ENCODE assay signal across 11 mouse cellular contexts in genomic region chr2:152784640-152785039, GRCm38 (mm10). TPM values are rescaled to one million over a fixed set of nuclear protein-coding genes. Genes with fewer than 3 reads are reported as not detected.
A peak's percentile ranks its signal among the peaks of the same experiment; 100 is the strongest.
DNase-seq lines count a peak whose midpoint lies in the region; ATAC-seq and TF ChIP-seq lines count a peak whose summit lies in the region.
"Had no signal": no experiment of that assay in that cellular context is flagged by ENCODE, and none has a peak within 500 bp of the region (broad histone marks: within the 10 kb centered on the region; RNA-seq: fewer than 3 reads in every experiment).

No protein-coding gene starts in this region.

- 0 out of 2 replicates have a peak, but pooled peaks have one; percentile 19 for ATAC-seq in intestine, postnatal 0 days
- ATAC-seq in intestine, embryonic 15.5 days: no peak
- no peak for ATAC-seq in hindbrain, embryonic 16.5 days

- H3K4me1 ChIP-seq in intestine, postnatal 0 days (replicated peaks; ENCODE audit: control insufficient read depth, insufficient read depth, low read length): no peaks in the 10 kb centered on the region
- peaks cover 30% of the 10 kb centered on the region for H3K4me1 ChIP-seq in intestine, embryonic 15.5 days (replicated peaks)
- H3K4me1 ChIP-seq in cortical plate, adult 2 months (ENCODE audit: control insufficient read depth, insufficient read depth, low read length): peaks cover 34% of the 10 kb centered on the region
- peaks cover 5% of the 10 kb centered on the region for H3K4me1 ChIP-seq in hindbrain, embryonic 16.5 days (ENCODE audit: control insufficient read depth, insufficient read depth, low read depth, low read length)

- H3K9ac ChIP-seq in intestine, postnatal 0 days (ENCODE audit: low read depth, low read length): no peak overlapping the region
- no peak overlapping the region for H3K9ac ChIP-seq in intestine, embryonic 15.5 days
- H3K9ac ChIP-seq in hindbrain, embryonic 16.5 days (ENCODE audit: low read depth, low read length): no peak overlapping the region

- peak; percentile 84 for DNase-seq in lung, postnatal 36 days
- DNase-seq in frontal cortex, adult 2 months (ENCODE audit: extremely low spot score in 1 of 2, low spot score in 1 of 2): no peak
- DNase-seq in gastrocnemius, postnatal 14 days: no peak
- no peak for DNase-seq in frontal cortex, postnatal 10 days (ENCODE audit: low spot score in 2 of 2)
- DNase-seq: thymus, postnatal 4 days had no signal

- 69% methylated on average over 8 of the region's 8 CpGs for WGBS in intestine, postnatal 0 days
- WGBS in intestine, embryonic 15.5 days: 91% methylated on average over 8 of the region's 8 CpGs
- 95% methylated on average over 8 of the region's 8 CpGs for WGBS in hindbrain, embryonic 16.5 days

- no peak overlapping the region for H3K4me2 ChIP-seq in intestine, postnatal 0 days (replicated peaks; ENCODE audit: low read depth)
- H3K4me2 ChIP-seq in intestine, embryonic 15.5 days (replicated peaks): no peak overlapping the region
- no peak overlapping the region for H3K4me2 ChIP-seq in hindbrain, embryonic 16.5 days (ENCODE audit: low read length)

- TF ChIP-seq CTCF in intestine, postnatal 0 days (IDR thresholded peaks at IDR 0.05; ENCODE audit: low read depth): no peak
- no peak for TF ChIP-seq CTCF in cortical plate, adult 2 months (IDR thresholded peaks at IDR 0.05; ENCODE audit: extremely low read depth, insufficient read depth, low read length)

- no peak for TF ChIP-seq POLR2A in cortical plate, adult 2 months (IDR thresholded peaks at IDR 0.05; ENCODE audit: extremely low read depth, insufficient read depth, low read length)

- no peak overlapping the region for H3K4me3 ChIP-seq in intestine, postnatal 0 days (ENCODE audit: low read depth, low read length)
- H3K4me3 ChIP-seq in intestine, embryonic 15.5 days (replicated peaks): no peak overlapping the region
- no peak overlapping the region for H3K4me3 ChIP-seq in cortical plate, adult 2 months (ENCODE audit: insufficient read depth, low read length)
- no peak overlapping the region for H3K4me3 ChIP-seq in hindbrain, embryonic 16.5 days (ENCODE audit: low read length)

- intact Hi-C loops in gastrocnemius, postnatal 14 days (cut with DNase I; ENCODE audit: low total_unique reads): loop anchor here (5.0 kb wide), 1 partner anchor 43 kb away; no protein-coding TSS in a partner anchor

- H3K27ac ChIP-seq in intestine, postnatal 0 days (ENCODE audit: low read depth, low read length): peak overlapping the region; percentile 58; the same call in 1 of the 2 replicates
- H3K27ac ChIP-seq in intestine, embryonic 15.5 days: no peak overlapping the region
- H3K27ac ChIP-seq in cortical plate, adult 2 months (ENCODE audit: insufficient read depth, low read length): peak overlapping the region; percentile 91
- peak overlapping the region; percentile 36; the same call in 1 of the 2 replicates for H3K27ac ChIP-seq in hindbrain, embryonic 16.5 days (ENCODE audit: low read depth, low read length)

- no peaks in the 10 kb centered on the region for H3K9me3 ChIP-seq in intestine, postnatal 0 days (ENCODE audit: control insufficient read depth)
- no peaks in the 10 kb centered on the region for H3K9me3 ChIP-seq in intestine, embryonic 15.5 days
- H3K9me3 ChIP-seq in hindbrain, embryonic 16.5 days (ENCODE audit: control insufficient read depth, low read length): no peaks in the 10 kb centered on the region

- H3K36me3 ChIP-seq in intestine, postnatal 0 days (ENCODE audit: control insufficient read depth, insufficient read depth): peaks cover 26% of the 10 kb centered on the region
- H3K36me3 ChIP-seq in intestine, embryonic 15.5 days: peaks cover 8% of the 10 kb centered on the region; the same call in 1 of the 2 replicates
- peaks cover 17% of the 10 kb centered on the region for H3K36me3 ChIP-seq in hindbrain, embryonic 16.5 days (ENCODE audit: control insufficient read depth, insufficient read depth, low read length)

- no peaks in the 10 kb centered on the region for H3K27me3 ChIP-seq in intestine, postnatal 0 days (replicated peaks; ENCODE audit: control insufficient read depth, insufficient read depth, low read length)
- no peaks in the 10 kb centered on the region for H3K27me3 ChIP-seq in intestine, embryonic 15.5 days (replicated peaks)
- H3K27me3 ChIP-seq in hindbrain, embryonic 16.5 days (replicated peaks; ENCODE audit: control insufficient read depth, insufficient read depth, low read length): no peaks in the 10 kb centered on the region

RNA-seq across cellular contexts. Expression of gene Cox4i2, which starts 30.7 kb away (rescaled TPM):
- 9.3 and 9.5 TPM in 2 replicates for polyA plus RNA-seq in intestine, postnatal 0 days (2015; fragmentation: Nextera tagmentation; extraction: Ambion mirVana)
- polyA plus RNA-seq in intestine, embryonic 15.5 days (2015; fragmentation: Nextera tagmentation; extraction: Ambion mirVana): 12.2 and 14.2 TPM in 2 replicates
- 6.3 and 6.9 TPM in 2 replicates for polyA plus RNA-seq in cortical plate, adult 2 months (2012; rRNA removed)
- polyA plus RNA-seq in hindbrain, embryonic 16.5 days (2015; fragmentation: Nextera tagmentation; extraction: Ambion mirVana): 6.7 and 7.0 TPM in 2 replicates
- polyA plus RNA-seq in frontal cortex, adult 2 months (2012; rRNA removed): 6.9 and 7.6 TPM in 2 replicates
- 1 to 10 TPM; 5.9 to 6.0 TPM for total RNA-seq in gastrocnemius, postnatal 14 days (2021)
- total RNA-seq: hematopoietic stem cell, adult 5-6 weeks; MEL had no signal

RNA-seq across cellular contexts. Expression of gene Bcl2l1, which starts 46.9 kb away (rescaled TPM):
- 58.5 and 62.5 TPM in 2 replicates for polyA plus RNA-seq in intestine, postnatal 0 days (2015; fragmentation: Nextera tagmentation; extraction: Ambion mirVana)
- polyA plus RNA-seq in intestine, embryonic 15.5 days (2015; fragmentation: Nextera tagmentation; extraction: Ambion mirVana): 61.9 and 64.0 TPM in 2 replicates
- polyA plus RNA-seq in cortical plate, adult 2 months (2012; rRNA removed): 99.2 and 105 TPM in 2 replicates
- polyA plus RNA-seq in hindbrain, embryonic 16.5 days (2015; fragmentation: Nextera tagmentation; extraction: Ambion mirVana): 138 and 159 TPM in 2 replicates
- polyA plus RNA-seq in frontal cortex, adult 2 months (2012; rRNA removed): 91.7 and 91.8 TPM in 2 replicates
- total RNA-seq in gastrocnemius, postnatal 14 days (2021): 10 to 100 TPM; 14.4 to 28.6 TPM

RNA-seq across cellular contexts. Expression of gene Id1, which starts 48.6 kb away (rescaled TPM):
- polyA plus RNA-seq in intestine, postnatal 0 days (2015; fragmentation: Nextera tagmentation; extraction: Ambion mirVana): 76.1 and 92.4 TPM in 2 replicates
- polyA plus RNA-seq in intestine, embryonic 15.5 days (2015; fragmentation: Nextera tagmentation; extraction: Ambion mirVana): 102 and 116 TPM in 2 replicates
- polyA plus RNA-seq in cortical plate, adult 2 months (2012; rRNA removed): 74.2 and 81.0 TPM in 2 replicates
- polyA plus RNA-seq in hindbrain, embryonic 16.5 days (2015; fragmentation: Nextera tagmentation; extraction: Ambion mirVana): 56.8 and 68.4 TPM in 2 replicates
- polyA plus RNA-seq in frontal cortex, adult 2 months (2012; rRNA removed): 81.5 and 93.8 TPM in 2 replicates
- total RNA-seq in gastrocnemius, postnatal 14 days (2021): 10 to 100 TPM; 12.5 to 17.3 TPM
